Mouse (Mus musculus): Measurements from ENCODE around the gene Grcc10. TPM values are rescaled to one million over a fixed set of nuclear protein-coding genes. Genes with fewer than 3 reads are reported as not detected.

Grcc10 gene
- 207 and 220 TPM in 2 replicates for polyA plus RNA-seq (2012; rRNA removed)

DNA sequence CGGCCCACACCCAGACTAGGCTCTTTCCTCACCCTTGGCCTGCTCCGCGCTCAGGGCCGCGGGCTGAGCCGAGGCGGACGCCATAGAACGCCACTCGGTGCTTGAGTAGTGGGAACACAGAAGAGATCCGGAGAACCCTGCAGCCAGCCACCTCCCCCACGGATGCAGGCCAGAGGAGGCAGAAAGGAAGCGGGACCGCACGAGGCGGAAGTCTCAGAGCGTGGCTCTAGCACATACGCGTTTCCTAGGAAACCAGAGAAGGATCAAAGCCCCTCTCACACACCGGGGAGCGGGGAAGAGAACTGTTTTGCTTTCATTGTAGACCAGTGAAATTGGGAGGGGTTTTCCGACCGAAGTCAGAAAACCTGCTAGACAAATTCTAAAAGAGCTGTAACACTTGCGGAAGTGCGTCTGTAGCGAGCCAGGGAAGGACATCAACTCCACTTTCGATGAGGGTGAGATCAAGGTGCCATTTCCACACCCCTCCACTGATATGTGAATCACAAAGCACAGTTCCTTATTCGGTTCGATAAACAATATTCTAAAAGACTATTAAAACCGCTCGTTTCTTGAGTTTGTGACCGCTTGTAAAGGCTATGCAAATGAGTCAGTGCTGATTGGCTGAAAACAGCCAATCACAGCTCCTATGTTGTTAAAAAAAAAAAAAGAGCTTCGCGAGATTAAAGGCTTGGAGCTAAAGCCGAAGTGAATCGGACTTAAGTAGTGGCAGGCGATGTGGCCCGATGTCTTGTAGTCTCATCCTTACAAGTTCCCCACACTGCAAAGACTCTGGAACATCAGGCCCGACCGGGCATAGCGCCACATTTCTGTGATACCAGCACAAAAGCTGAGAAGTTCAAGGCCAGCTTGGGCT lies at the start of gene Grcc10:
Gene Grcc10, minus strand, starts transcription at position 487 of the 874 bp plus-strand sequence.
- Histone ChIP-seq H3K27me3 (ENCODE audit: control insufficient read depth, insufficient read depth, low read length) (no peaks in the 10 kb centered on the region), H3K4me3 (ENCODE audit: control insufficient read depth, low read depth, low read length) (peak within 1 kb of the TSS; percentile 93), H3K36me3 (ENCODE audit: control insufficient read depth, insufficient read depth, low read length) (no peaks in the 10 kb centered on the region), H3K4me1 (ENCODE audit: control insufficient read depth, insufficient read depth, low read length) (peaks cover 19% of the 10 kb centered on the region), H3K27ac (ENCODE audit: control insufficient read depth, insufficient read depth, low read depth, low read length) (peak within 1 kb of the TSS; percentile 98)
- peak; percentile 88 for TF ChIP-seq POLR2A (IDR thresholded peaks at IDR 0.05; ENCODE audit: control insufficient read depth, low read depth, low read length)
- no peak for TF ChIP-seq CTCF (IDR thresholded peaks at IDR 0.05; ENCODE audit: control insufficient read depth, insufficient read depth, insufficient replicate concordance, low read depth, low read length)

DNA sequence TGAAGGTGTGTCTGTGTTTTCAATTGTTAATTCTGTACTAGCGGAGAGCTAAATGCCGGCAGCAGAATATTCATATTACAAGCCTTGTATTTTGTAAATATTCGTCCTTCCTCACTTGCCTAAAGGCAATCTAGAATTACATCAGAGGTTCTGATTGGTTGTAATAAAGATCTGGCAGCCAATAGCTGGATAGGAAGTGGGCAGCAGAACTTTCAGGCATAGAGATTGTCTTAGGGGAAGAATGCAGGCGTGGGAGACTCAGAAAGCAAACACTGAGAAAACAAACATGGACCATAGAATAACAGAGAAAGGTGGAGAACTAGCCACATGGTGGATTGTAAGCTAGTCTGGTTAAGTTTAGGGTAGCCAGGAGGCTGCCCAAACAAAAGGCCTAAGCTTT lies 48.9 kb upstream of the Grcc10 start:
- TF ChIP-seq POLR2A (IDR thresholded peaks at IDR 0.05; ENCODE audit: control insufficient read depth, low read depth, low read length) (no peak), CTCF (IDR thresholded peaks at IDR 0.05; ENCODE audit: control insufficient read depth, insufficient read depth, insufficient replicate concordance, low read depth, low read length) (no peak)
- Histone ChIP-seq H3K36me3 (ENCODE audit: control insufficient read depth, insufficient read depth, low read length) (no peaks in the 10 kb centered on the region), H3K27ac (ENCODE audit: control insufficient read depth, insufficient read depth, low read depth, low read length) (no peak overlapping the region)

DNA sequence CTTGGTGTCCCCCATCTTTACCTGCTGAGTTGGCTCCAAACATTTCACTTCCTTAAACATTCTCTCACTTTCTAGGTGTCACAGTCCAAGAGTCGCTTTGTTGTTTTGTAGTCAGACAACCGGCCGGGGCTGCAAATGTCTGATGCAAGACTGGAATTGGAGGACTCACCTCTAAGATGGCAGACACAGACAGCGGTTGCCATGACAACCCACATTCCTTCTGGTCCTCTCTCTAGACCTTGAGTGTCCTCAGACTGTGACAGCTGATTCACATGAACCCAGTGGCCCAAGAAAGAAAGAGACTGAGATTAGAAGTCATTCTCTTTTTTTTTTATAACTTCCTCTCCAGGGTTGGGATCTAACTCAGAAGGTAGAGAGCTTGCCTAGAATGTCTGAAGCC lies 48.3 kb upstream of the Grcc10 start:
- Histone ChIP-seq H3K4me3 (ENCODE audit: control insufficient read depth, low read depth, low read length) (no peak overlapping the region), H3K27ac (ENCODE audit: control insufficient read depth, insufficient read depth, low read depth, low read length) (no peak overlapping the region), H3K4me1 (ENCODE audit: control insufficient read depth, insufficient read depth, low read length) (no peaks in the 10 kb centered on the region), H3K27me3 (ENCODE audit: control insufficient read depth, insufficient read depth, low read length) (no peaks in the 10 kb centered on the region), H3K36me3 (ENCODE audit: control insufficient read depth, insufficient read depth, low read length) (no peaks in the 10 kb centered on the region)
- TF ChIP-seq POLR2A (IDR thresholded peaks at IDR 0.05; ENCODE audit: control insufficient read depth, low read depth, low read length) (no peak), CTCF (IDR thresholded peaks at IDR 0.05; ENCODE audit: control insufficient read depth, insufficient read depth, insufficient replicate concordance, low read depth, low read length) (no peak)

More for the DNA sequence above, 48.9 kb upstream of the Grcc10 start:
- no peaks in the 10 kb centered on the region for H3K27me3 ChIP-seq (ENCODE audit: control insufficient read depth, insufficient read depth, low read length)
- H3K4me3 ChIP-seq (ENCODE audit: control insufficient read depth, low read depth, low read length) = no peak overlapping the region
- no peaks in the 10 kb centered on the region for H3K4me1 ChIP-seq (ENCODE audit: control insufficient read depth, insufficient read depth, low read length)

DNA sequence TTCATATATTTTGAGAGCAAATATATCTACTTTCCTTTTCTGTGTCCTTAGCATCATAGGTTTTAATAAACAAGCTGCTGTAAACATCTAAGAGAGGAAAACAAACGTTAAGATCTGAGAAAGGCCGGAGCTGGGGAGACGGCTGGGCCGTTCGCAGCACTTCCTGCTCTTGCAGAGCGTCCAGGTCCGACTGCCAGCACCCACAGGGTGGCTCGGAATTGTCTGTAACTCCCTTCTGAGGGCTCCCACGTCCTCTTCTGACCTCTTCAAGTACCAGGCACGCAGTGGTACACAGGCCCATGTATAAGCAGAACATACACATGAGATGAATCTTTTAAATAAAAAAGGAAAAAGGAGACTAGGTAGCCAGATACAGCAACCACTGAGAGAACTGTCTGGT lies 46.5 kb upstream of the Grcc10 start:
- Histone ChIP-seq H3K4me3 (ENCODE audit: control insufficient read depth, low read depth, low read length) (no peak overlapping the region), H3K4me1 (ENCODE audit: control insufficient read depth, insufficient read depth, low read length) (no peaks in the 10 kb centered on the region), H3K36me3 (ENCODE audit: control insufficient read depth, insufficient read depth, low read length) (no peaks in the 10 kb centered on the region), H3K27me3 (ENCODE audit: control insufficient read depth, insufficient read depth, low read length) (no peaks in the 10 kb centered on the region), H3K27ac (ENCODE audit: control insufficient read depth, insufficient read depth, low read depth, low read length) (no peak overlapping the region)
- TF ChIP-seq CTCF (IDR thresholded peaks at IDR 0.05; ENCODE audit: control insufficient read depth, insufficient read depth, insufficient replicate concordance, low read depth, low read length) = no peak
- TF ChIP-seq POLR2A (IDR thresholded peaks at IDR 0.05; ENCODE audit: control insufficient read depth, low read depth, low read length) = no peak

DNA sequence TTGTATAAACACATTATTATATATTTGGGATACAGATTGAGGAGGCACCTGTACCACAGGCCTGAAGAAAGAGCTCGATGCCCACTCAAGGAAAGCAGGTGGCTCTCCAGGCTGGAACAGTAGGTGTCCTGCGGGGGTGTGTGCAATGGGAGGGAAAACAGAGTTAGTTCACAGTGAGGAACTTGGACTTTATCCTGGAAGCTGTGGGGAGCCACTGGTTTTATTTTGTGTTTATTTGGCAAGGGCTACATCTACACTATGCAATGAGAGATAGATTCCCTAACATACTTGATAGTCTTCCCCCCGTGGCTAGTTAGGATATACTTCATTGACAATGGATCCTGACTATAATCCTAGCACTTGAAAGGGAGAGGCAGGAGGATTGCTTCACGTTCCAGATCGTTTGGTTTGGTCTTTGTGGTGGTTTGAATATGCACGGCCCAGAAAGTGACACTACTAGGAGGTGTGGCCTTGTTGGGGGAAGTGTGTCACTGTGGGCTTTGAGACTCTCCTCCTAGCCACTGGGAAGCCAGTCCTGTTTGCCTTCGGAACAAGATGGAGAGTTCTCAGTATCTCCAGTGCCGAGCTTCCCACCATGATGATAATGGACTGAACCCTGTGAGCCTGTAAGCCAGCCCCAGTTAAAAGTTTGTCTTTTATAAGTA lies 45.7 kb upstream of the Grcc10 start:
- no peaks in the 10 kb centered on the region for H3K27me3 ChIP-seq (ENCODE audit: control insufficient read depth, insufficient read depth, low read length)
- H3K4me1 ChIP-seq (ENCODE audit: control insufficient read depth, insufficient read depth, low read length) = peaks cover 3% of the 10 kb centered on the region; the same call in 1 of the 2 replicates
- TF ChIP-seq POLR2A (IDR thresholded peaks at IDR 0.05; ENCODE audit: control insufficient read depth, low read depth, low read length) = no peak
- no peak for TF ChIP-seq CTCF (IDR thresholded peaks at IDR 0.05; ENCODE audit: control insufficient read depth, insufficient read depth, insufficient replicate concordance, low read depth, low read length)

DNA sequence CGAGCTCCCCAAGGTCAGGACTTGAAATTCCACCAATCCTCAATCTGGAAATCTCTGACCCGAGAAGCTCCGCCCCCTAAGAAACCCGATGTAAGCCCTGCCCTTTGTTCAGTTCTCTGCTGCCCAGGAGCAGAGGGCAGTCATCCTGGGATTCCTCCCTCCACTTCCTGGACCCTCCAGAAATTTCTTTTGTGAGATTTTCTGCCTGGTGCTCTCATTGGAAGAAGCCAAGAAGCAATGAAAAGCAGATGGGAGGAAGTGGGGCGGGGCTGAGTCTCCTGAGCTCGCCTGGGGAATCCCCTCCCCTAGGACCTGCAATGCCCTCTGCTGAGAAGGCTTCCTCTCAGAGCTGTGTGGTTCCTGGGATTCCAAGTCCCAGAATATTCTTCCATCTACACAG lies 41.3 kb upstream of the Grcc10 start:
- Histone ChIP-seq H3K4me3 (ENCODE audit: control insufficient read depth, low read depth, low read length) (no peak overlapping the region), H3K36me3 (ENCODE audit: control insufficient read depth, insufficient read depth, low read length) (no peaks in the 10 kb centered on the region), H3K27ac (ENCODE audit: control insufficient read depth, insufficient read depth, low read depth, low read length) (no peak overlapping the region), H3K4me1 (ENCODE audit: control insufficient read depth, insufficient read depth, low read length) (peaks cover 20% of the 10 kb centered on the region), H3K27me3 (ENCODE audit: control insufficient read depth, insufficient read depth, low read length) (no peaks in the 10 kb centered on the region)
- TF ChIP-seq POLR2A (IDR thresholded peaks at IDR 0.05; ENCODE audit: control insufficient read depth, low read depth, low read length) = no peak
- no peak for TF ChIP-seq CTCF (IDR thresholded peaks at IDR 0.05; ENCODE audit: control insufficient read depth, insufficient read depth, insufficient replicate concordance, low read depth, low read length)

More for the DNA sequence above, 45.7 kb upstream of the Grcc10 start:
- Histone ChIP-seq H3K4me3 (ENCODE audit: control insufficient read depth, low read depth, low read length) (no peak overlapping the region), H3K27ac (ENCODE audit: control insufficient read depth, insufficient read depth, low read depth, low read length) (no peak overlapping the region), H3K36me3 (ENCODE audit: control insufficient read depth, insufficient read depth, low read length) (no peaks in the 10 kb centered on the region)

DNA sequence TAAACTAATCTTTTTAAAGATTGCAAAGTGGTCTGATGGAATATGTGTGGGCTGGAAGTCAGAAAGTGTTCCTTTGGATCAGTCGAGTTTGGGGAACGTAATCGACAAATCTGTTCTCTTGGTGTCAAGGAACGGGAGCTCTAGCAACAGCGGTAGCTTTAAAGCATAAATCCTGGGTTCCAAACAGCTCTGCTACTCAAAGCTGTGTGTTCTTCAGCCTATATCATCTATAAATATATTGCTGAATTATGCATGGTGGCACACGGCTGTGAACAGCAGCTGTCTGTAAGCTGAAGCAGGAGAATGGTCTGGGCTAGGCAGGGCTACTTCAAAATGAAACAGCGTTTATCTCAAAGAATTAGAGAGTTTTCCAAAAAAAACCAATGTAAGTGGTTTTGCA lies 39.7 kb upstream of the Grcc10 start:
- Histone ChIP-seq H3K27ac (ENCODE audit: control insufficient read depth, insufficient read depth, low read depth, low read length) (no peak overlapping the region), H3K27me3 (ENCODE audit: control insufficient read depth, insufficient read depth, low read length) (no peaks in the 10 kb centered on the region), H3K36me3 (ENCODE audit: control insufficient read depth, insufficient read depth, low read length) (no peaks in the 10 kb centered on the region; the same call in 1 of the 2 replicates), H3K4me3 (ENCODE audit: control insufficient read depth, low read depth, low read length) (no peak overlapping the region; the same call in 1 of the 2 replicates), H3K4me1 (ENCODE audit: control insufficient read depth, insufficient read depth, low read length) (peaks cover 20% of the 10 kb centered on the region)
- TF ChIP-seq POLR2A (IDR thresholded peaks at IDR 0.05; ENCODE audit: control insufficient read depth, low read depth, low read length) (no peak), CTCF (IDR thresholded peaks at IDR 0.05; ENCODE audit: control insufficient read depth, insufficient read depth, insufficient replicate concordance, low read depth, low read length) (no peak)
